ENCODE assay signal across 12 mouse cellular contexts in genomic region chr11:113473998-113474534, GRCm38 (mm10).
DNase-seq lines count a peak whose midpoint lies in the region; ATAC-seq and TF ChIP-seq lines count a peak whose summit lies in the region.
"Had no signal": no experiment of that assay in that cellular context is flagged by ENCODE, and none has a peak within 500 bp of the region (broad histone marks: within the 10 kb centered on the region; RNA-seq: fewer than 3 reads in every experiment).

No protein-coding gene starts in this region.

- DNase-seq in MEL (ENCODE audit: low read depth, low spot score) = no peak
- peak; percentile 69 for DNase-seq in kidney, postnatal 10 days
- DNase-seq in right cerebral cortex, adult 18-20 months = no peak
- DNase-seq in right cerebral cortex, postnatal 4 days = no peak
- DNase-seq: gastrocnemius, adult 2 months; heart, adult 2 months; heart, postnatal 14 days; right cerebral cortex, postnatal 14 days had no signal

- no peak for TF ChIP-seq EP300 in MEL (IDR thresholded peaks at IDR 0.05; ENCODE audit: low read depth in 1 of 2, low read length in 2 of 2)

- H3K36me3 ChIP-seq in MEL (ENCODE audit: control insufficient read depth in 1 of 2, insufficient read depth in 2 of 2, low read length in 2 of 2) = peaks cover 0 to 7% of the 10 kb centered on the region in 2 experiments; a peak in 2 of 4 replicates
- H3K36me3 ChIP-seq in intestine, embryonic 16.5 days (ENCODE audit: control insufficient read depth, insufficient read depth, low read length) = no peaks in the 10 kb centered on the region
- no peaks in the 10 kb centered on the region for H3K36me3 ChIP-seq in liver, embryonic 15.5 days (replicated peaks)

- peak; percentile 91 for ATAC-seq in intestine, embryonic 16.5 days
- ATAC-seq in liver, embryonic 15.5 days (ENCODE audit: insufficient read depth) = peak; percentile 72
- ATAC-seq in activated CD4-positive, CD25-positive, alpha-beta regulatory T cell, adult 4 months = no peak

- no peak overlapping the region for H3K4me3 ChIP-seq in MEL (ENCODE audit: control insufficient read depth in 1 of 2, insufficient read depth in 1 of 2, low read depth in 2 of 2, low read length in 2 of 2)
- no peak overlapping the region for H3K4me3 ChIP-seq in intestine, embryonic 16.5 days (ENCODE audit: low read length)
- no peak overlapping the region for H3K4me3 ChIP-seq in liver, embryonic 15.5 days (replicated peaks)
- H3K4me3 ChIP-seq: gastrocnemius, adult 2 months; heart, adult 2 months had no signal

- no peak overlapping the region for H3K9ac ChIP-seq in MEL (ENCODE audit: control insufficient read depth, low read depth, low read length, poor library complexity, severe bottlenecking)
- no peak overlapping the region for H3K9ac ChIP-seq in intestine, embryonic 16.5 days (ENCODE audit: low read depth, low read length)
- no peak overlapping the region for H3K9ac ChIP-seq in liver, embryonic 15.5 days
- H3K9ac ChIP-seq: liver, embryonic 14.5 days had no signal

- no peaks in the 10 kb centered on the region for H3K9me3 ChIP-seq in MEL (replicated peaks; ENCODE audit: insufficient read depth, low read length)
- H3K9me3 ChIP-seq in intestine, embryonic 16.5 days (ENCODE audit: control insufficient read depth, low read length) = no peaks in the 10 kb centered on the region
- no peaks in the 10 kb centered on the region for H3K9me3 ChIP-seq in liver, embryonic 15.5 days (replicated peaks)

- peaks cover 2 to 16% of the 10 kb centered on the region in 2 experiments; a peak in 3 of 4 replicates for H3K4me1 ChIP-seq in MEL (ENCODE audit: control insufficient read depth in 1 of 2, insufficient read depth in 2 of 2, low read length in 2 of 2)
- H3K4me1 ChIP-seq in intestine, embryonic 16.5 days (ENCODE audit: control insufficient read depth, insufficient read depth, low read length) = peaks cover 6% of the 10 kb centered on the region
- peaks cover 19% of the 10 kb centered on the region; the same call in 1 of the 2 replicates for H3K4me1 ChIP-seq in liver, embryonic 15.5 days (replicated peaks)

- WGBS in intestine, embryonic 16.5 days = 67% methylated on average over 7 of the region's 7 CpGs
- WGBS in liver, embryonic 15.5 days (ENCODE audit: insufficient replicate concordance) = 51% methylated on average over 7 of the region's 7 CpGs

- H3K4me2 ChIP-seq in intestine, embryonic 16.5 days (ENCODE audit: low read depth, low read length) = no peak overlapping the region
- H3K4me2 ChIP-seq in liver, embryonic 15.5 days = no peak overlapping the region

- no peaks in the 10 kb centered on the region for H3K27me3 ChIP-seq in MEL (ENCODE audit: control insufficient read depth in 1 of 2, insufficient read depth in 2 of 2, low read length in 2 of 2)
- H3K27me3 ChIP-seq in intestine, embryonic 16.5 days (replicated peaks; ENCODE audit: control insufficient read depth, insufficient read depth, low read length) = no peaks in the 10 kb centered on the region
- no peaks in the 10 kb centered on the region for H3K27me3 ChIP-seq in liver, embryonic 15.5 days

- TF ChIP-seq CTCF in MEL (IDR thresholded peaks at IDR 0.05 in 2 of 3, conservative IDR thresholded peaks at IDR 0.05 in 1 of 3; ENCODE audit: control insufficient read depth in 1 of 3, insufficient read depth in 1 of 3, low read depth in 2 of 3, low read length in 3 of 3, poor library complexity in 1 of 3, severe bottlenecking in 1 of 3) = no peak

- no peak overlapping the region for H3K27ac ChIP-seq in MEL (ENCODE audit: control insufficient read depth, low read depth, low read length)
- no peak overlapping the region for H3K27ac ChIP-seq in intestine, embryonic 16.5 days (ENCODE audit: low read length)
- no peak overlapping the region for H3K27ac ChIP-seq in liver, embryonic 15.5 days (replicated peaks)
- H3K27ac ChIP-seq: gastrocnemius, adult 2 months; heart, adult 2 months; liver, embryonic 14.5 days had no signal

- H3K79me2 ChIP-seq in MEL (ENCODE audit: control insufficient read depth, insufficient read depth, low read length, poor library complexity) = no peaks in the 10 kb centered on the region

- TF ChIP-seq POLR2A in MEL (IDR thresholded peaks at IDR 0.05; ENCODE audit: control insufficient read depth in 1 of 2, insufficient read depth in 1 of 2, low read depth in 1 of 2, low read length in 2 of 2, poor library complexity in 1 of 2) = no peak

- no peak for TF ChIP-seq RAD21 in MEL (IDR thresholded peaks at IDR 0.05; ENCODE audit: low read depth, low read length)

TF ChIP-seq in MEL, 35 proteins besides CTCF, POLR2A, EP300 and RAD21:
- TF ChIP-seq ELF1 (IDR thresholded peaks at IDR 0.05; ENCODE audit: low read depth, low read length) (no peak), ZNF384 (IDR thresholded peaks at IDR 0.05; ENCODE audit: low read depth, low read length) (0 out of 2 replicates have a peak, but pooled peaks have one; percentile 10)
